Mouse (Mus musculus) hindbrain, embryonic 14.5 days (tissue): ENCODE measurements around the gene Prkn. TPM values are rescaled to one million over a fixed set of nuclear protein-coding genes. Genes with fewer than 3 reads are reported as not detected.

Source experiments
- ATAC-seq: fragments of 200-750 bp; cut with Nextera tagmentation; 2 replicates; pipeline ENCODE4 v1.8.0; 2017; ENCODE audit warnings: moderate number of reproducible peaks, mild to moderate bottlenecking, moderate TSS enrichment, moderate library complexity; ENCODE audit not compliant: low FRiP score
- DNase-seq: peaks from one replicate; pipeline ENCODE4 v3.0.0-alpha.2; 2015; ENCODE audit warnings: low spot score
- H3K27ac ChIP-seq: fragments of 300-500 bp; sonication (generic); 2 replicates; pipeline ENCODE4 v1.5.1; 2014; ENCODE audit warnings: mild to moderate bottlenecking, moderate library complexity
- H3K27me3 ChIP-seq: fragments of 300-500 bp; sonication (generic); 2 replicates; pipeline ENCODE4 v1.6.1; 2014; ENCODE audit warnings: mild to moderate bottlenecking, low read length, mixed read lengths; ENCODE audit not compliant: control insufficient read depth, insufficient read depth
- H3K36me3 ChIP-seq: fragments of 300-500 bp; sonication (generic); replicated peaks from 2 replicates; pipeline ENCODE4 v1.6.1; 2014; ENCODE audit not compliant: control insufficient read depth, insufficient read depth
- H3K4me1 ChIP-seq: fragments of 300-500 bp; sonication (generic); replicated peaks from 2 replicates; pipeline ENCODE4 v1.6.1; 2014; ENCODE audit warnings: antibody characterized with exemption, low read length, mixed read lengths; ENCODE audit not compliant: control insufficient read depth, insufficient read depth
- H3K4me2 ChIP-seq: fragments of 300-500 bp; sonication (generic); replicated peaks from 2 replicates; pipeline ENCODE4 v1.6.1; 2014; ENCODE audit warnings: mild to moderate bottlenecking, moderate library complexity
- H3K4me3 ChIP-seq: fragments of 300-500 bp; sonication (generic); replicated peaks from 2 replicates; pipeline ENCODE4 v1.5.1; 2014; ENCODE audit warnings: mild to moderate bottlenecking, low read length
- H3K9ac ChIP-seq: fragments of 300-500 bp; sonication (generic); 2 replicates; pipeline ENCODE4 v1.6.1; 2014
- H3K9me3 ChIP-seq: fragments of 300-500 bp; sonication (generic); 2 replicates; pipeline ENCODE4 v1.6.1; 2016; ENCODE audit warnings: low read length; ENCODE audit not compliant: control insufficient read depth
- WGBS: fragments of 180-500 bp; shearing (Covaris S2); extraction: QIAGEN DNeasy Blood & Tissue Kit; methylation state at CpG from one replicate; pipeline ENCODE4 v1.1.7; 2014; 5-methylcytosine and 5-hydroxymethylcytosine counted together
- polyA plus RNA-seq: library from polyadenylated mRNA; unstranded; fragments of >200 nt; fragmentation: Nextera tagmentation; extraction: Ambion mirVana; gene quantifications from 2 replicates; pipeline ENCODE4 v1.2.1, GENCODE M21; 2014

The Prkn gene
- polyA plus RNA-seq, 1 experiment from 2014 or later, result 4.4 TPM

- DNase-seq (no peak), ATAC-seq (no peak)
- no peak overlapping the region for H3K27ac ChIP-seq
- no peak overlapping the region for H3K4me3 ChIP-seq
- no peaks in the 10 kb centered on the region for H3K36me3 ChIP-seq
- H3K4me2 ChIP-seq, result no peak overlapping the region
- no peaks in the 10 kb centered on the region for H3K27me3 ChIP-seq
- 85% methylated on average over 9 of the region's 9 CpGs for WGBS
- H3K9me3 ChIP-seq, result no peaks in the 10 kb centered on the region
- no peaks in the 10 kb centered on the region for H3K4me1 ChIP-seq
- H3K9ac ChIP-seq, result no peak overlapping the region
These were observed 865.6 kb downstream of the Prkn start for GRCm38 (mm10) chr17:11705761-11706160.

DNA sequence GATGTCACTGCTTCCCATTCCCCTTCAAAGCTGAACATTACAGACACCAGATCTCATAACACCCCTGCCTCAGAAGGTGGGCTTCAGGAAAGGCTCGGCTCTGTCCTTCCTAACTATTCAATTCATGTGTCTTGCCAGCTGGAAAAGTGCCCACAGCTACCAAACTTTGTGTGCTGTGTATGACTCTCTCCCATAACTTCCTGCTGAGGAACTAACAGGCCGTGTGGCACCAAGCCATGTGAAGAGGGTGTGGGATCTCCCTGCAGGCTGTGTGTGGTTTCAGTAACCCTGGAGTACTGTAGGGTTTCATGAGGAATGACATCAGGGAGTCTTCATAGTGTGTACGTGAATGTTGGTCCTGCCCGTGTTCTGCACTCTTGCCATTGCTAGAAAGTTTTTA is 871.9 kb downstream of the Prkn start:
- 72% methylated on average over 4 of the region's 4 CpGs for WGBS
- no peak for ATAC-seq
- Histone ChIP-seq H3K4me3 (no peak overlapping the region), H3K27ac (no peak overlapping the region), H3K4me2 (no peak overlapping the region), H3K4me1 (no peaks in the 10 kb centered on the region), H3K9me3 (no peaks in the 10 kb centered on the region), H3K9ac (no peak overlapping the region), H3K36me3 (no peaks in the 10 kb centered on the region), H3K27me3 (no peaks in the 10 kb centered on the region)
- peak; percentile 29 for DNase-seq

- no peaks in the 10 kb centered on the region for H3K27me3 ChIP-seq
- no peaks in the 10 kb centered on the region for H3K9me3 ChIP-seq
- H3K27ac ChIP-seq, result no peak overlapping the region
- ATAC-seq (no peak), DNase-seq (no peak)
- peaks cover 8% of the 10 kb centered on the region; the same call in 1 of the 2 replicates for H3K4me1 ChIP-seq
- WGBS, result 90% methylated on average over 6 of the region's 6 CpGs
- H3K9ac ChIP-seq, result no peak overlapping the region
- no peak overlapping the region for H3K4me2 ChIP-seq
- H3K36me3 ChIP-seq, result no peaks in the 10 kb centered on the region
- no peak overlapping the region for H3K4me3 ChIP-seq
These were observed 879.6 kb downstream of the Prkn start for GRCm38 (mm10) chr17:11719801-11720200.

- 63% methylated on average over 5 of the region's 5 CpGs for WGBS
- DNase-seq (no peak), ATAC-seq (no peak)
- Histone ChIP-seq H3K27me3 (no peaks in the 10 kb centered on the region), H3K4me2 (no peak overlapping the region), H3K9me3 (no peaks in the 10 kb centered on the region), H3K27ac (no peak overlapping the region), H3K4me1 (peaks cover 8% of the 10 kb centered on the region; the same call in 1 of the 2 replicates), H3K36me3 (no peaks in the 10 kb centered on the region), H3K9ac (no peak overlapping the region), H3K4me3 (no peak overlapping the region)
These were observed 881.7 kb downstream of the Prkn start for GRCm38 (mm10) chr17:11721906-11722305.

DNA sequence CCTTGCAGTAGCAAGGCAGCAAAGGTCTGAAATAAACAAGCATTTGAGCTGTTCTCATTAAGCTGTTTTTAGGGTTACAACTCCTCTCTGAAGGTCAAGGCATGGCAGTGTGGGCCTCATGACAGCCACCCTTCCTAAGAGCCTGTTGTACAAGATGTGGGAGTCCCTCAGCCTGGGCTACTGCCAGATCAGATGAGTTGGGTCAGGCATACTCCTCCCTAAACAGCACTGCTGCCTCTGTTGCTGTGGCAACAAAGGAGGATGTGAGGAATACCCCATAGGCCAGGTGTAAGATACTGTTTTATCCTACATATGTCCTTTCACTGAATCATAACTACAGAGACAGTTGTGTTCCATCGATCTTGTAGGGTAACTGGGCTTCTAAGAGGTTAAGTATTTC is 882.3 kb downstream of the Prkn start:
- peaks cover 8% of the 10 kb centered on the region; the same call in 1 of the 2 replicates for H3K4me1 ChIP-seq
- no peaks in the 10 kb centered on the region for H3K27me3 ChIP-seq
- H3K36me3 ChIP-seq, result no peaks in the 10 kb centered on the region
- no peaks in the 10 kb centered on the region for H3K9me3 ChIP-seq
- H3K4me2 ChIP-seq, result no peak overlapping the region
- H3K27ac ChIP-seq, result no peak overlapping the region
- WGBS, result 84% methylated on average over 1 of the region's 1 CpGs
- ATAC-seq (no peak), DNase-seq (no peak)
- H3K9ac ChIP-seq, result no peak overlapping the region
- H3K4me3 ChIP-seq, result no peak overlapping the region

- Histone ChIP-seq H3K27me3 (no peaks in the 10 kb centered on the region), H3K36me3 (no peaks in the 10 kb centered on the region), H3K9ac (no peak overlapping the region), H3K4me1 (peaks cover 8% of the 10 kb centered on the region; the same call in 1 of the 2 replicates), H3K4me3 (no peak overlapping the region), H3K9me3 (no peaks in the 10 kb centered on the region), H3K4me2 (no peak overlapping the region), H3K27ac (no peak overlapping the region)
- DNase-seq, result no peak
- 88% methylated on average over 3 of the region's 3 CpGs for WGBS
- ATAC-seq, result no peak
These were observed 884.0 kb downstream of the Prkn start for GRCm38 (mm10) chr17:11724135-11724534.

DNA sequence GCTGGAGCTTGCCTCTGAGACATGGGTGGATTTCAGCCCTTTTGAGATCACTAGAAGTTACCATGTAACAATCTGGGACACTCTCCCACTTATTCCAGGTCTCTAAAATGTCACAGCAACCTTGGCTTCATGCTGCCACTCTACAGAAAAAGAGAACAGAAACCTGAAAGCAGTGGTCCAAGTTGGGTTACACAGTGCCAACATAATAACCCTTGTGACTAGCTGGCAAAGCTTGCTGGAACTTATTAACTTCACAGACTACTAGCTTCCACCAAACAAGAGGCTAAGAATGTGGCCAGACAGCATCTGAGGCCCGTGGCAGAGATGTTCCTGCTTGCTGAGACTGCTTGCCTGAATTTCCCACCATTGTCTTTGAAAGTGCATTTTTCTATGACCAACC is 886.9 kb downstream of the Prkn start:
- Histone ChIP-seq H3K9ac (no peak overlapping the region), H3K36me3 (no peaks in the 10 kb centered on the region), H3K4me3 (no peak overlapping the region), H3K9me3 (no peaks in the 10 kb centered on the region), H3K4me2 (no peak overlapping the region), H3K27me3 (no peaks in the 10 kb centered on the region), H3K27ac (no peak overlapping the region), H3K4me1 (peaks cover 13% of the 10 kb centered on the region)
- DNase-seq, result no peak
- 61% methylated on average over 1 of the region's 1 CpGs for WGBS
- no peak for ATAC-seq

DNA sequence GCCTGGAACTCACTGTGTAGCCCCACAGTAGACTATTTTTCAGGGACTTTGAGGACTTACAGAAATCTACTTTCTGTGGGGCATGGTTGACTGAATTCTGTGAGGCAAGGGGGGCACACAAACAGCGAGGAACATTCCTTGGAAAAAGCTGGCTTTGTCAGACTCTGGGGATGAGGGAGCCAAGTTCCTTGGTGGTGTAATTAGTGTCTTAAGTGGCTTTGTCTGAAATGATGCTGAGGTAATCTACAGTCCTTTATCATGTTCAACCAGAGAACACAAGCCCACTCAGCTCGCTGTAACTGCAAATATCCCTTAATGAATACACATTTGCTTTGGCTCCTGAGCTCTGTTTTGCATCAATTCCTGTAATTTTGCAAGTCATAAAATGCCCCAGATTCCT is 888.1 kb downstream of the Prkn start:
- 59% methylated on average over 2 of the region's 2 CpGs for WGBS
- DNase-seq, result no peak
- H3K9me3 ChIP-seq, result no peaks in the 10 kb centered on the region
- H3K9ac ChIP-seq, result no peak overlapping the region
- ATAC-seq, result no peak
- no peaks in the 10 kb centered on the region for H3K27me3 ChIP-seq
- no peak overlapping the region for H3K4me3 ChIP-seq
- H3K27ac ChIP-seq, result no peak overlapping the region
- H3K4me1 ChIP-seq, result peaks cover 7% of the 10 kb centered on the region; the same call in 1 of the 2 replicates
- no peak overlapping the region for H3K4me2 ChIP-seq
- H3K36me3 ChIP-seq, result no peaks in the 10 kb centered on the region

- H3K27me3 ChIP-seq, result no peaks in the 10 kb centered on the region
- ATAC-seq (0 out of 2 replicates have a peak, but pooled peaks have one; percentile 31), DNase-seq (peak; percentile 44)
- peaks cover 7% of the 10 kb centered on the region; the same call in 1 of the 2 replicates for H3K4me1 ChIP-seq
- 30% methylated on average over 12 of the region's 12 CpGs for WGBS
- no peak overlapping the region for H3K4me3 ChIP-seq
- H3K9me3 ChIP-seq, result no peaks in the 10 kb centered on the region
- H3K36me3 ChIP-seq, result no peaks in the 10 kb centered on the region
- no peak overlapping the region for H3K9ac ChIP-seq
- peak overlapping the region; percentile 67 for H3K27ac ChIP-seq
- no peak overlapping the region for H3K4me2 ChIP-seq
These were observed 890.7 kb downstream of the Prkn start for GRCm38 (mm10) chr17:11730656-11731594.
